Mouse (Mus musculus): ENCODE measurements at regions not wholly inside any gene's neighbourhood (a gene's known extent, or its start where the extent isn't known, plus 50 kb on each side); places are given as distances from the start of the nearest gene placed in this dataset.

DNA sequence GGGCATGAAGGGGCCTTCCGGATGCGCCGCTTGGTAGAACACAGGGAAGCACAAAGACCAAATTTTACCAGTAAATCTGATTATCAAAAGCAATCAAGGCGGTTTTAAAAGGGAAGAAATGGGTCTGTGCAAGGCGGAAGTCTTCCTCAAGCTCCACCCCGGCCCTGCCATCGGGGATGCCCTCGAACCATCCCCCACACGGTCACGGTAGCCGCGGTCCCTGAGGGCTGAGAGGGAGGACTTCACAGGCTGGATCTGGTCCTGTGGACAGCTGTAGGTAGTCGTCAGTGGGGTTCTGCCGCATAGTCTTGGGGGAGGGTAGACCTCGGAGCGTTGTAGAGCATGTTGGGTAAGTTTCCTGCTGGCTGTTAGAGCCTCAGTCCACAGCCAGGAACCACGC lies 104.9 kb downstream of the Tpra1 start:
- DNase-seq (ENCODE audit: low spot score in 2 of 2) = no peak

DNA sequence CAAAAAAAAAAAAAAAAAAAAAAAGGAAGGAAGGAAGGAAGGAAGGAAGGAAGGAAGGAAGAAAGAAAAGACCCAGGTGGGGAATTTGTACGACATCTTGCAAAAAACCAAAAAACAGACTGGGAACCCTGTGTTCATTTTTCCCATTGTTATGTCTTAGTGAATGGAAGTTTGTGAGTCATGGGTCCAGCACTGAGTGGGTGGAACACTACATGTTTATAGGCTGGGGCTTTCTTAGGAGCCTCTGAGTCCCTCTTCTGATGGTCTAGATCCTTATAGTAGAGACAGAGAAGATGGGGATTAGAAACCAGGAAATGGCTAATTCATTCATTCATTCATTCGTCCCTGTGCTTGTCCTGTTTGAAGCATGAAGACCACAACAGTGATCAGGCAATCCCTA lies 105.5 kb downstream of the Tpra1 start:
- DNase-seq (ENCODE audit: low spot score in 2 of 2) = no peak

DNA sequence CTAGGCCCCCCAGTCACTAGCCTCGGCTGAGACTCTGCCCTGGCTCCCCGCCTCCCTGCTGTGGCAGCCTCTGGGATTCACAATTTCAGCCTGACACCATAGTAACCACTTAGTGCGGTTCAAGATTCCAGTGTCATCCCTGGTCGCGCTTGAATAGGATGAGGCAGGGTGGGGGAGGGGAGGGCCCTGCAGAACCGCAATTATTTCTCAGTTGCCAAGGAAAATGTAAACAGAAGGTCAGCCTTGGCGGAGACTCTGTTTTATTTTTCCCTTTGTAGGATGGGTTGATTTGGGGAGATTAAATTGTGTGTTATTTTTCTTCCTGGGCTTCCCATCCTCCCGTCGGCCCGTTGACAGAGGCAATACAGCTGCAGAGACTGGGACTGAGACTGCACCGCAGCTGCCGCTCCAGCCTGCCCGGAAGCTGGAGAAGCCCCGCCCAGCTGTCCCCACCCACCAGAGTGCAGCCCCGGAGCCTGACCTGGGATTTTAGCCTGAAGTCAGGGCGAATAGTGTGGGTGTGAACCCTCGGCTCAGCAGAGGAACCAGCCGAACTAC lies 106.6 kb downstream of the Tpra1 start:
- no peak for DNase-seq (ENCODE audit: low spot score in 2 of 2)

DNA sequence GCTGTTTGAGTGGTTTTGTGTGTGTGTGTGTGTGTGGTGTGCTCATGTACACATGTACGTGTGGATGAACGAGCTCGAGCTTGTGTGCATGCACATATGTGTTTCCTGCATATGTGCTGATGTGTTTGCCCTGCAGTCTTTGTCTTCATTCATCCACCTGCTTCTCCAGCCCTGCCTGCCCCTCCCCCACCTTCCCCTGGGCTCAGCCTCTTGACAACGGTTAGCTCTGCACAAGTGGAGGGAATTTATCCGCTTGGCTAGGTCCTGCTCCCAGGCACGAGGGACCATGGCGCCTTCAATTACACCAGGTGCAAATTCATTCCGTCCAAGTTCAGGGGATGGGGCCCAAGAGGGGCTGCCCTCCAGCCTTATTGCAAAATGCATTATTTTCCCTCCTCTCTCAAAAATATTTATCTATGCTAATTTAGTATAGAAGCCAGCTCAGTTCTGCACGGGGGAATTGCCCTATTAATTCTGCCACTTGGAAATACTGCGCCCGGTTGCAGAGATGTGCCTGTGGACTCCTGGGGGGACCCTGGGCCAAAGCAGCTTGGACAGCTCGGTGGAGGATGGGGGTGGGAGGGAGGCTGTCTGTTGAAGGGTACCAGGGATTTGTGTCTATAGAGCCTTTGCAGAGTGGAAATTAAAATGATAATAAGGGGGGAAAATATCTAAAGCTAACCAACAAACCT lies 111.1 kb downstream of the Tpra1 start:
- DNase-seq (ENCODE audit: low spot score in 2 of 2) = no peak

DNA sequence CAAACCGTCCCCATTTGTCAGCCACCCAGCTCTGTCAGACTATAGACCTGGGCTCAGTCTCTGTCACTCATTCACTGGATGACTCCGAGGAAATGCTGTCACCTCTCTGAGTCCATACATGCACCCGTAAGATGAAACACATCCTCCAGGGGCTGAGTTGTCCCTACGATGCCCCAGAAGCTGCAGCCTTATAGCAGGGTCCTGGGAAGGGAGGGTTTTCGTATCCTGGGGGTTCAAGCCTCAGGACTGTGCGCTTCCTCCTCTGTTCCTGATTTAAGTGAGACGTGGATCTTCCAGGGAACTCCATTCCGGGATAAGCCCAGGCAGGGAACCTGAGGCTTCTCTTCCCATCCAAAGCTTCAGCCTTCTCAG lies 111.6 kb downstream of the Tpra1 start:
- no peak for DNase-seq (ENCODE audit: low spot score in 2 of 2)

DNA sequence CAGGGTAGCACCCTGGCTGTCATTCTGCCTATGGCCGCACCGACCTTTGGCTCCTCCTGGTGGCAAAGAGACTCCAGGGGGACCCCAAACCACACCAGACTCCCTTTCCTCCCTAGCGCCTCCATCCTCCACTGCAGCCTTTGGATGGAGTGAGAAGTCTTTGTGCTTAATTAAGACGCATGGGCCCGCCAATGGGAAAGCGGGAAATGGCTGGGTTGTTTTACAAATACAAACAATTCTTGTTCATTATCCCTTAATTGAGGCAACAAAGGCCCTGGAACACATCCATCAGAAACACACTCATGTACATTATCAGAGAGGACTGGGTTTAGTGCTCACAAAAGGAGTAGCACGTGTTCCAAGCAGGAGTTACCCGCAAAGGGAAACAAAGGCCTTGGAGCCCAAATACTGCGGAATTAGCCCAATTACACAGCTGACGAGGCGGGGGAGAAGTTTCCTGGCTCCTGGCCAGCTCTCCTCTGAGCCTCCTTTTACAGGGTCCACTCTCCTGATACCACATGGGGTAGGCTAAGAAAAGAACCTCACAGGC lies 122.1 kb downstream of the Tpra1 start:
- no peak for DNase-seq (ENCODE audit: low spot score in 2 of 2)

DNA sequence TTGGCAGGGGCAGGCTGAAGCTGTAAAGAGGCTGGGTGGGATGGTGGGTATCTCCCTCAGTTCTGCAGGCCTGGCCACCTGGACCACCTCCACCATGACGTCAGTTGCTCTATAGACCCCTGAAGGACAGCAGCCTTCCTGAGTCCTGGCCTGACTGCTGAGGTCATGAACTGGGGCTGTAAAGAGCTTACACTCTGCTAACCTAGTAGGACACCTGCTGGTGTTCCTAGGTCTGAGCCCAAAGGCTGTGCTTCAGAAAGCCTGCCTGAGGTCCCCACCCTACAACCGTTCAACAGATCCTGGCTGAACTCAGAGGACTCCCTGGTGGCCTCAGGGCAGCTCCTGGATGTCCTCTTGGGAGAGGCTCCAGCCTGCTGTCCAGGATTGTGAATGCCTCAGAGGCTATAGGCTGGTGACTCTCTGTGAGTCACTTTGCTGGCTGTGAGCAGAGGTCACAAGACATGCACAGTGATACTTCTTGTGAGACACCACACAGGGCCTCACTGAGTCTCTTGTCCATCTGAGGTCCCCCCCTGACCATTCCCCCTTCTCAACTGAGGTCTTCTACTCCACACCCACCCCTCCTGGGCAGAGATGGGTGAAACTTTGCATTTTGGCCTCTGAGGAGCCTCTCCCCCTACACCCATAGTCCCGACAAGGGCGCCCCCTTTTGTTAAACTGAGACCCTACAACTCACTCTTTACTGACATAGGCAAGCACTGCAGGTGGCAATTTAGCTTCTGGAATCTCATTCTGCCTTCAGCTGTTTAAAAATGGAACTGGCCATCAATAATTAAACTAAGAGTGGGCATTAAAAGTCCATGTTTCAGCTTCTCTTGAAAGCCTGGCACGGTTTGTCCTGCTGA lies 131.6 kb downstream of the Tpra1 start:
- no peak for DNase-seq (ENCODE audit: low spot score in 2 of 2)

DNA sequence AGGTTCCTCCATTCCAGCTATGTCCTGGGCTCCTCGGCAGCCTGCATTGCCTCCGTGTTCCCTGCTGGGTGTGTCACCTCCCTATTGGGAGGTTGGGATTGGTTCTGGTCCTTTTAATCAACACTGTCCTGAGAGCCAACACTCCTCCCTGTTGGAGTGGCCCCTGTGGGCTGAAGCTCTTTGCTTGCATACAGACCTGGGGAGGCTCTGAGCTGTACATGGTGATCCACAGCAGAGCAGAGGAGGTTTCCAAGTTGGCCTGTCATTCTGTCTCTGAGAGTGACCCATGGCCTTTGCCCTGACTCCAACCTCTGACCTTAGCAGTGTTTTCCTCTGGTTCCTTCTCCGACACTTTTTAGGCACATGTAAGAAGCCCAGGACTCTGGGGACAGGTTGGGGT lies 132.4 kb downstream of the Tpra1 start:
- DNase-seq (ENCODE audit: low spot score in 2 of 2) = no peak

DNA sequence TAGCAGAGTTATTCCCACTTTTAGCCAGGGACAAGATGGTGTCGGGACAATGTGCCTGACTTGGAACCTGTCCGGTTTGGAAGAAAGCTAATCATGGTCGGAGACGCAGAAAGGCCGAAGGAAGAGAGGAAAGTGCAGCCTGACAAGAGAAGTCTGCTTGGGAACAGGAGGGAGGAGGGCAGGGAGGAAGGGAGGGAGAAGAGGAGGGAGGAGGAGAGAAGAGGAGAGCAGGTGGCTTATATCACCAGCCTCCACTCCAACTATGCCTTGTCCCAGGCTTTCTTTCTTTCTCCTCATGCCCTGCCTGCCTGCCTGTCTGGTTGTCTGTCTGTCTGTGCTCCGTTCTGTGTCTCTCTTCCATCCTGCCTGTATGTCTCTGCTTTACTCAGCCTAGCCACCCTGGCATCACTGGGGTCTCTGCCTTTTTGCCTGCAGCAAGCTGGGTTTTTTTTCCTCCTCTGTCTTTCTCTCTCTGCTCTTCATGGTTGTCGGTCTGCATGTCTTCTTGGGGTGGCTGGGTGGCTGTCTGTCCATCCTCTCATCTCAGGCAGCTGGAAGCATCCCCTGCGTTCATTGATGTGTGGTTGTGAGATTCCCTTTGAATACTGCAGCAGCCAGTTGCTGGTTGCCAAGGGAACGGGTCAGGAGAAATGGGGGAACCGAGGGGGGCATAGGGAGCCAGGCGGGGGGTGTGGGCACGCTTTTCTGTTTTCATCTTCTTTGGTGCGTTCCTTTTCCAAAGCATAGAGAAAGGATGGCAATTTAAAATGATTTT lies 133.2 kb downstream of the Tpra1 start:
- DNase-seq (ENCODE audit: low spot score in 2 of 2) = no peak

DNA sequence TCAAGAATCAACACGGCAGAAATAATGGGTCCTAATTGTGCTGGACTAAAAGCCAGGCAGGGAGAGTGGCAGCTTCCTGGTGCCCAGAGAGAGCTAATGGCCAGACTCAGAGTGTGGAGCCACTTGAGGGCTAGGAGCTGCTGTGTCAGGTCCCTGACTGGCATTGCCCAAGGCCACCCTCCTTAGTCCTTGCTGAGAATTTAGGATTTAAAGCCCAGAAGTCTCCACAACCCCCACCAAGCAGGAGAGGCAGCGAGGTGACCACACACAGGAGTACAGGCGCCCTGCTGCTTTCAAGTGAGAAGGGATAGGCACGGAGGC lies 133.7 kb downstream of the Tpra1 start:
- DNase-seq (ENCODE audit: low spot score in 2 of 2) = no peak

DNA sequence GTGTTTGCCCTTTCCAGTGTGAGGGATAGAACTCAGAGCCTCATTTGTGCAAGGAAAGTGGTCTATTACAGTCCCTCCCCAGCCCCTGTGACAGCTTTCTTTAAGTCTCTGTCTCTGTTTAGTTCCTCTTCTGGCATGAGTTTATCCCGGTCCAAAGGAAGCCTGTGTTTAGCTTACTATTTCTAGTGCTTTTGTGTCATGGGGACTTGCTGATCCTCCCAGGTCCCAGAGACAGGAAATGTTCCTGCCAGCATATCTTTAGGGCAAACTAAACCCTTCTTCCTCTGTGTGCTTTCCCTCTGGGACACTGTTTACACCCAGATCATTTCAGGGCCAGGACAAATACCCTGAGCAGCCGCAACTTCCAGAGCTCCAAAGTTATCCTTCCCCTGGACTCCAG lies 135.3 kb downstream of the Tpra1 start:
- no peak for DNase-seq (ENCODE audit: low spot score in 2 of 2)

DNA sequence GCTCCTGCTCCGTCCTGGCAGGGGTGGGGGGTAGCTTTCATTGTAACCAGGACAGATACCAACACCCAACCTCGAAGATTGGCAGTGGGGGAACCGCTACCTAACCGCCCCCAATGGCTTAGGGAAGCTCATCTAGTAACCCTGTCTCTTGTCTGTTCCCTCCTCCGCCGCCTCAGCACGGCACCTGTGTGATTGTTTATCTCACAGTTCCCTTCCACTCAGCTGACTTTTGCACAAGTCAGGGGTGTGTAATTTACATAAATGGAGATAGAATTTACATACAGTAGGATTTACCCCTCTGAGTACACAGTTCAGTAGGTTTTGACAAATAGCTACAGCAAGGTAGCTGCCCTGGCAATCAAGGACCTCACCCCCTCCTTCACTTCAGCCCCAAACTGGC lies 135.8 kb downstream of the Tpra1 start:
- no peak for DNase-seq (ENCODE audit: low spot score in 2 of 2)

DNA sequence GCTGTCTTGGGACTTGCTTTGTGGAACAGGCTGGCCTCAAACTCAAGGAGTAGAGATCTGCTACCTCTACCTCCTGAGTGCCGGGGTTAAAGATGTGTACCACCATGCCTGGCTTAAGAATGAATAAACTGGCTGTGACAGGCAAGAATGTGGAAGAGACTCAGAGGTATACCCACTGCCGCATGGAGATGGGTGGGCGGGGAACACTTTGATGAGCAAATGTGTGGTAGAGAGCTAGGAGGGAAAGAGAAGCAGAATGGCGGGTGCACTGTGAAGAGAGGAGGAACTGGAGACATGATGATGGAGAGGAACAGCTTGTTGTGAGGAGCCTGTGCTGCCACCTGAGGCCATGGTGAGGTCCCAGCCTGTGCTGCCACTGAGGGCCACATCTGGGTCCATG lies 138.9 kb downstream of the Tpra1 start:
- no peak for DNase-seq (ENCODE audit: low spot score in 2 of 2)

DNA sequence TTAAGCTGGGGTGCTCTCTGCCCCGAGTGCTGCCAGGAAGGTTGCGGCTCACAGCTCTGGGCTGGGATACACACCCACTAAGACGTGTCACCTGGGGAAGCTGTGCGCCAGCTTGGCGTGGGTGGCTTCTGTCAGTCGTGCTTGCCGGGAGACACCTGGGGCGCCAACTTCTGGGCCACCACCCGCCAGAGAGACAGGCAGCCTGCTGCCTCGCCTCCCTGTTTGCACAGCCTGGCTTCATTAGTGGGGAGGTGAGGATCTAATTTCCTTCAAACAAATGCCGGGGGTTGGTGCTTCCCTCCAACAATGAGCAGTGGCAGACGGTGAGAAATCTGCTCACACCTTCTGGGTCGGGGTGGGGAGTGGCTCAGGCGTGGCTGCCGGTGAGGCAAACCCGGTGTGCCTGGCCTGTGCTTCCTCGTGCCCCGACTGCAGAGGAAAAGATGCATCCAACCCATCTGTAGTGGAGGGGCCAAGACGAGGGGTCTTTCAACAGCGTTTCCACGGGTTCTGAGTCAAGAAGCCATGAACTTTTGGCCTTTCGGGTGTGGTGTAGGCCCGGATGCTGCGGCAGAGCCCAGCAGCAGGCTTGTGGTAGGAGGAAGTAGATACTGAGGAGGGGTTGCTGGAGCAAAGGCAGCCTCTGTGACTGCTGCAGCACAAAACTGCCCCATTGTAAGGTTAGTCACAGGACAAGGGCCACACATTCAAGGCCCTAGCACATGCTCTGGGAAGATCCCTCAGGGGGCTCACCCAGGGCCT lies 140.6 kb downstream of the Tpra1 start:
- no peak for DNase-seq (ENCODE audit: low spot score in 2 of 2)

DNA sequence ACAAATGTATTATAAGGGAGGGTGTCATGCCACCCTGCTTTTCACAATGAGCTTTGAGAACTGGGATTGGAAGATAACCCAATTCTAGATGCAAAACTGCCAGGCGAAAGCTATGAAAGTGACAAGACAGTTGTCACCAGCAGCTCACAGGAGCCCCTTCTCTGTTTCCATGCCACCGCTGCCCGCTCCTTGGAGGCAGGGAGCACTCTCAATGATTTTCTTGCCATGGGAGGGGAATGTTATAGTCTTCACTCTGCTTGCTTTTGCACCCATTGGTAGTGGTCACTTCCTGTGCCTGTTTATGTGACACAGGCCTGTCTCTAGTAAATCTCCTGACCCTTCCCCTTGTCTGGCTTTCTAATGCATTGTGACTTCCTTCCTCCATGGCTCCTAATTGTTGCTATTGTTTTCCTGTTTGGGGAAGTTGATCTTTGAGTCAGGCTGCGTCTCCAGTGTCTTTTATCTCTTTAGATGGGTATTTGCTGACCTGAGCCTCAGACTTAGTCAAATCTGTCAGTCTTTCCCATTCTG lies 143.4 kb downstream of the Tpra1 start:
- DNase-seq (ENCODE audit: low spot score in 2 of 2) = no peak

DNA sequence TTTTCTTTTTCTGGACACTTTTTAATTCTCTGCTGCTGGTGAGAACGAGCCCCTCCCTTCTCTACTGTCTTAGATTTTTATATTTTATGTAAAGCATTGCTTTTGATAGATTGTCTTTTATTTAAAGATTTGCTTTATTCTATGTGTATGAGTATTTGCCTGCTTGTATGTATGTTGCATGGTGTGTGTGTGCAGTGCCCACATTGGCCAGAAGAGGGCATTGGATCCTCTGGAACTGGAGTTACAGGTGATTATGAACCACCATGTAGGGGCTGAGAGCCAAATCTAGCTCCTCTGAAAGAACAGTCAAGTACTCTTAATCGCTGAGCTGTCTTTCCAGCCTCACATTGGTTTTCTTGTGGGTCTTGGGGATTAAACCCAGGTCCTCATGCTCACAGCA lies 144.4 kb downstream of the Tpra1 start:
- DNase-seq (ENCODE audit: low spot score in 2 of 2) = no peak

DNA sequence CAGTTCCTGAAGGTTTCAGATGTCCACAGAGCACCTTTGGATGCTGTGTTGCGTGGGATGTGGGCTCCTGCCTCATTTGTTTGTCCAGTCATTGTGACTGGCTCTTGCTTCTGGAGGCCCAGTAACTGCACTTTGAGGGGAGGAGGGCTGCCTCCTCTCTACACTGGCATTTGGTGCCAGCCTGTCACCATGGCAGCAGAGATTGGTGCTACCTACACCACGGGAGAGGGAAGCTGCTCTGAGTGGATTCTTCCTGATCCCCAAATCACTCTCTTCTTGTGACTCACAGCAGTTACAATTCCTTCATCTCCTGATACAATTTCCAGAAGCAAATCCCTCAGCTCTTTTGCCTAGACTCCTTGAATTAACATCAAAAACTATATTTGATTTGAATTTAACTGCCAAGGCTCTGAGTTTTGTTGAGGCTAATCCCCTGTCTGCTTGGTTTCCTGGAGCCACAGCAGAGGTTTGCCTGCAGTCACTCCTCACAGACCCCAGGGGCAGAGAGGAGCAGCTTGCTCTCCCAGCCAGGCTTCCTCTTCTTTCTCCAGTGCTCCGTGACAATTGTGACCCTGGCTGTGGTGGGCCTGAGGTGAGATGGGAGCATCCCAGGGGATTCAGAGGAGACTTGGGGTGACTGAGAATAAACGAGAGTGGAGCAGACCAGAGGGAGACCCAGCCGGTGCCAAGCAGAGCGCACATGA lies 145.7 kb downstream of the Tpra1 start:
- no peak for DNase-seq (ENCODE audit: low spot score in 2 of 2)

DNA sequence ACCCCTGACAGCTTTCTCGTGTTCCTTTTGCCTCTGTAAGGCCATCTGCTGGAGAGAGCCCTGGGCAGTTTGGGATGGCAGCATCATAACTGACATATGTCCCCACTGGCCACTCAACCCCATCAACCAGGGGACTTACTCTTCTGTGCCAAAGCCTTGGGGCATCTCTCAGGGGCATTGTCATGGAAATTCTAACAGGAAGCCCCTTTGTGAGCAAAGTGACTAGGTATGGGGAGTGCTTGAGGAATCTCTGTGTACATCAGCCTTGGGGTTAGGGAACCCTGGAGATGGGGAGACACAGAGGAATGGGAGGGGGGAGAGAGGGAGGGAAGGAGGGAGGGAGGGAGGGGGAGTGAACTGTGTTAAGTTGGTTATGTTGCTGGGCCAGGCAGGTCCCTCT lies 147.2 kb downstream of the Tpra1 start:
- DNase-seq (ENCODE audit: low spot score in 2 of 2) = no peak

DNA sequence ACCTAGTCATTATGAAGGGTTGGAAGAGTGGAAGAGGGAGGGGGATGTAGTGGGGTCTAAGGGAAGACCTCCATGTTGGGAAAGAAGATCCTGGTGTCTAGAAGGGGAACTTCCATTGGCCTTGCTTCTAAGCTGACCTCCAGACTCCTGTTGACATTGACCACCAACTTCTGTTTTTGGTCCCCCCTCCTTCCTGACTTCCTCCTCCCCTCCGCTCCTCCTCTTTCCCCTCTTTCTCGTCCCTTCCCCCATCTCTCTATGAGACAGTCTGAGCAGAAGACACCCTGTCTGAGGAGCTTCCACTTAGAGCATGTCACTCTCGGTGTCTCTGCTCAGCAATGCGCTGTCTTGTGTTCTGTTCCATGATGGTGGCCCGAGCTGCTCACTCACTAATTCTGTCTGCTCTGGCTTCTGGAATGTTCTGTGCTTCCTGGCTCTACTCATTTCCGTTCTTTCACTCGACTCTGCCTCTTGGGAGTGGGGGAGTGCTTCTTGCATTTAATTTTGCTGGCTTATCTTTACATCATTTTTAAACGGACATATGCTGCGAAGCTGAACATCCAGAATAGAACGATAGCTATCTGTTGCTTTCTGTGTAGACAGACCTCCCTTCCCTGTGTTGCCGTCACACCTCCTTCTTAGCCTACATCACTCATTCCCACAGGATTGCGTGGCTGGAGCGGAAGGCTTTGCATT lies 148.7 kb downstream of the Tpra1 start:
- DNase-seq (ENCODE audit: low spot score in 2 of 2) = no peak
